Mouse (Mus musculus) CD8-positive naive resting alpha-beta T cell, adult 57 days (primary cell): ENCODE results near the gene Ccdc50. TPM values are rescaled to one million over a fixed set of nuclear protein-coding genes. Genes with fewer than 3 reads are reported as not detected.

ENCODE experiments used
- total RNA-seq: library from RNA; stranded (reverse); gene quantifications from one replicate; pipeline ENCODE4 v1.2.4, GENCODE M21; 2023

Gene Ccdc50
- total RNA-seq = 17.5 TPM

DNA sequence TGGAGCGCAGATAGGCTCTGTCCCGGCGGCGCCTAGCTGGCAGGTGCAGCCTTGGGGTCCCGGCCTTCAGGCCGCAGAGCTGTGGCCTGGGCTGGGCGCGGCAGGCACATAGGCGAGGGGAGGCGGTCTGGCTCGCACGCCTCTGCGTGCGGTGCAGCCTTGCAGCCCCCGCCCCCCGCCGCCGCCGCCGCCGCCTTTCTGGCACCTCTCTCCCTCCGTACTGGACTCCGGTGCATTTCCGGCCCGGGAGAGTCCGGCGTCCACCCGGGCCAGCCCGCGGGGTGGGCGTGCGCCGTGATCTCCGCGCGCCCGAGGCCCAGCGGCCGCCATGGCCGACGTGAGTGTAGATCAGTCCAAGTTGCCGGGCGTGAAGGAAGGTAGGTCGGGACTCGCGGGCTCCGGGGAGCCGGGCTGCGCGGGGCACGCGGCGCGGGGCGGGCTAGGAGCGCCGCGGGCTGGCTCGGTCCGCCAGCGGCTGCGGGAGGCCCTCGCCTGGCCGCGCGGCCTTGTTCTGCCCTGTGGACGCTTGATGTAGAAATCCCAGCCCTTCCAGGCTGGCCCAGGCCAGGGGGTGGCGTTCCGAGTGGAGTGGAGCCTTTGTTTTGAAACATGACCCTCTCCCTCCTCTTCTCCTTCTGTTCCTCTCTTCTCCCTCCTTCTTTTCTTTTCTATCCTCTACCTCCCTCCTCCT lies at the start of gene Ccdc50:
Ccdc50 (plus strand) TSS at position 109 of the 691 bp plus-strand sequence.

DNA sequence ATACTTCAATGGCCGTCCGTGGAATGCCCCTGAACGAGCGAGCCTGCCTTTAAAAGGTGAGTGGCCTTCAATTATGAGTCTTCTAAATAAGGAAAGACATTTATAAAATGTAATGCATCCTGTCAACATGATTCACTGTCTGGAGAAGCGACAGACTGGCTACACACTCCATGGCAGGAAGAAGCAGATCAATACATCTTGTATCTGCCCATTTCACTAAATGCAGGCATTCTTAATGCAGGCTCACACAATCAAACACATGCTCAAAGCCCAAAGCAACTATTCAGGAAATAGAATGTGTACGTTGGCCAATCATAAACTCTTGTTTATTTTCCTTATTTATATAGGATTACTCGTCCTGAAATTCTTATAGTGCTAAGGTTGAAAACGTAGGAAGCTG lies 18.5 kb upstream of the Ccdc50 start, which contains the start of gene Uts2b:
Uts2b (minus strand) TSS at position 49 of the 400 bp plus-strand sequence.

Other genes with a start within 250 kb of the Ccdc50 start
- gene Ostn, start 81.4 kb upstream of the Ccdc50 start, total RNA-seq = not detected
- not detected for gene Uts2b, start 18.6 kb upstream of the Ccdc50 start, total RNA-seq